Comparison of ENCODE assay signal across 8 mouse cellular contexts in genomic region chr11:84880971-84881370, GRCm38 (mm10). TPM values are rescaled to one million over a fixed set of nuclear protein-coding genes. Genes with fewer than 3 reads are reported as not detected.
A peak's percentile ranks its signal among the peaks of the same experiment; 100 is the strongest.
DNase-seq lines count a peak whose midpoint lies in the region; ATAC-seq and TF ChIP-seq lines count a peak whose summit lies in the region.

No protein-coding gene starts in this region.

- peak overlapping the region; percentile 72 for H3K9ac ChIP-seq in kidney, embryonic 15.5 days
- peak overlapping the region; percentile 92 for H3K9ac ChIP-seq in hindbrain, embryonic 12.5 days
- H3K9ac ChIP-seq in midbrain, embryonic 14.5 days (replicated peaks; ENCODE audit: low read length) = peak overlapping the region; percentile 82

- peaks cover 45% of the 10 kb centered on the region for H3K36me3 ChIP-seq in kidney, embryonic 15.5 days
- H3K36me3 ChIP-seq in hindbrain, embryonic 12.5 days = peaks cover 24% of the 10 kb centered on the region
- peaks cover 27% of the 10 kb centered on the region for H3K36me3 ChIP-seq in midbrain, embryonic 14.5 days (ENCODE audit: control insufficient read depth, insufficient read depth, low read length)

- peak overlapping the region; percentile 91 for H3K4me2 ChIP-seq in kidney, embryonic 15.5 days
- H3K4me2 ChIP-seq in hindbrain, embryonic 12.5 days (replicated peaks) = peak overlapping the region; percentile 81
- peak overlapping the region; percentile 92 for H3K4me2 ChIP-seq in midbrain, embryonic 14.5 days (ENCODE audit: low read length)

- TF ChIP-seq POLR2A in bone marrow, adult 2 months (IDR thresholded peaks at IDR 0.05; ENCODE audit: borderline replicate concordance, control insufficient read depth, low read depth, low read length) = no peak

- peak; percentile 26; the same call in 1 of the 2 replicates for ATAC-seq in kidney, embryonic 15.5 days (replicated peaks; ENCODE audit: low FRiP score)
- no peak for ATAC-seq in hindbrain, embryonic 12.5 days (ENCODE audit: low FRiP score)
- no peak for ATAC-seq in midbrain, embryonic 14.5 days (ENCODE audit: low FRiP score, low TSS enrichment)
- ATAC-seq in cerebellum, adult (ENCODE audit: insufficient number of reproducible peaks, low FRiP score, low TSS enrichment) = no peak

- 47% methylated on average over 9 of the region's 9 CpGs for WGBS in kidney, embryonic 15.5 days
- WGBS in bone marrow, adult 2 months = 64% methylated on average over 9 of the region's 9 CpGs
- 59% methylated on average over 9 of the region's 9 CpGs for WGBS in hindbrain, embryonic 12.5 days
- 59% methylated on average over 9 of the region's 9 CpGs for WGBS in midbrain, embryonic 14.5 days

- no peaks in the 10 kb centered on the region for H3K9me3 ChIP-seq in kidney, embryonic 15.5 days (replicated peaks)
- no peaks in the 10 kb centered on the region for H3K9me3 ChIP-seq in hindbrain, embryonic 12.5 days (replicated peaks)
- no peaks in the 10 kb centered on the region for H3K9me3 ChIP-seq in midbrain, embryonic 14.5 days (ENCODE audit: control insufficient read depth, low read length)

- peak overlapping the region; percentile 97 for H3K27ac ChIP-seq in kidney, embryonic 15.5 days
- H3K27ac ChIP-seq in bone marrow, adult 2 months (ENCODE audit: control insufficient read depth, insufficient read depth, low read depth, low read length, poor library complexity) = no peak overlapping the region; the same call in 1 of the 2 replicates
- H3K27ac ChIP-seq in hindbrain, embryonic 12.5 days = peak overlapping the region; percentile 89
- H3K27ac ChIP-seq in midbrain, embryonic 14.5 days (replicated peaks; ENCODE audit: low read depth, low read length) = 0 out of 2 replicates have a peak overlapping the region, but pooled peaks have one; percentile 88

- DNase-seq in kidney, adult 18-20 months = no peak
- DNase-seq in midbrain, embryonic 14.5 days = no peak
- DNase-seq in spleen, postnatal 4 days (ENCODE audit: low spot score in 2 of 2) = no peak
- DNase-seq in cerebellum, postnatal 14 days = no peak

- no peak for TF ChIP-seq CTCF in bone marrow, adult 2 months (IDR thresholded peaks at IDR 0.05; ENCODE audit: control insufficient read depth, insufficient read depth, low read length)

- peaks cover 19% of the 10 kb centered on the region for H3K4me1 ChIP-seq in kidney, embryonic 15.5 days
- no peaks in the 10 kb centered on the region for H3K4me1 ChIP-seq in bone marrow, adult 2 months (ENCODE audit: control insufficient read depth, insufficient read depth, low read length)
- H3K4me1 ChIP-seq in hindbrain, embryonic 12.5 days = peaks cover 18% of the 10 kb centered on the region
- peaks cover 9% of the 10 kb centered on the region; the same call in 1 of the 2 replicates for H3K4me1 ChIP-seq in midbrain, embryonic 14.5 days (ENCODE audit: control insufficient read depth, insufficient read depth, low read length)

- H3K4me3 ChIP-seq in kidney, embryonic 15.5 days (replicated peaks) = peak overlapping the region; percentile 84
- H3K4me3 ChIP-seq in bone marrow, adult 2 months (replicated peaks; ENCODE audit: control insufficient read depth, low read depth, low read length) = peak overlapping the region; percentile 84
- H3K4me3 ChIP-seq in hindbrain, embryonic 12.5 days = peak overlapping the region; percentile 86
- H3K4me3 ChIP-seq in midbrain, embryonic 14.5 days (replicated peaks; ENCODE audit: low read depth, low read length) = peak overlapping the region; percentile 92

- no peaks in the 10 kb centered on the region for H3K27me3 ChIP-seq in kidney, embryonic 15.5 days
- H3K27me3 ChIP-seq in hindbrain, embryonic 12.5 days = no peaks in the 10 kb centered on the region
- H3K27me3 ChIP-seq in midbrain, embryonic 14.5 days (ENCODE audit: control insufficient read depth, insufficient read depth, low read length) = no peaks in the 10 kb centered on the region

RNA-seq across cellular contexts. Expression of gene Pigw, which starts 0.9 kb away (rescaled TPM):
- 3.7 and 4.9 TPM in 2 replicates for polyA plus RNA-seq in kidney, embryonic 15.5 days (2015; fragmentation: Nextera tagmentation; extraction: Ambion mirVana)
- 2.7 and 2.9 TPM in 2 replicates for polyA plus RNA-seq in bone marrow, adult 2 months (2011; ENCODE audit: insufficient read depth, insufficient read length, low replicate concordance, missing spikeins)
- 2.6 and 2.7 TPM in 2 replicates for polyA plus RNA-seq in hindbrain, embryonic 12.5 days (2016; fragmentation: Nextera tagmentation; extraction: Ambion mirVana)
- polyA plus RNA-seq in midbrain, embryonic 14.5 days (2014; fragmentation: Nextera tagmentation; extraction: Ambion mirVana) = 3.4 and 4.1 TPM in 2 replicates

RNA-seq across cellular contexts. Expression of gene Myo19, which starts 1.0 kb away (rescaled TPM):
- 11.1 and 12.3 TPM in 2 replicates for polyA plus RNA-seq in kidney, embryonic 15.5 days (2015; fragmentation: Nextera tagmentation; extraction: Ambion mirVana)
- 4.3 and 8.1 TPM in 2 replicates for polyA plus RNA-seq in bone marrow, adult 2 months (2011; ENCODE audit: insufficient read depth, insufficient read length, low replicate concordance, missing spikeins)
- 8.8 and 9.3 TPM in 2 replicates for polyA plus RNA-seq in hindbrain, embryonic 12.5 days (2016; fragmentation: Nextera tagmentation; extraction: Ambion mirVana)
- polyA plus RNA-seq in midbrain, embryonic 14.5 days (2014; fragmentation: Nextera tagmentation; extraction: Ambion mirVana) = 5.4 and 6.2 TPM in 2 replicates

RNA-seq across cellular contexts. Expression of gene Ggnbp2, which starts 10.4 kb away (rescaled TPM):
- 66.2 and 68.1 TPM in 2 replicates for polyA plus RNA-seq in kidney, embryonic 15.5 days (2015; fragmentation: Nextera tagmentation; extraction: Ambion mirVana)
- polyA plus RNA-seq in bone marrow, adult 2 months (2011; ENCODE audit: insufficient read depth, insufficient read length, low replicate concordance, missing spikeins) = 67.9 and 113 TPM in 2 replicates
- polyA plus RNA-seq in hindbrain, embryonic 12.5 days (2016; fragmentation: Nextera tagmentation; extraction: Ambion mirVana) = 76.1 and 85.0 TPM in 2 replicates
- polyA plus RNA-seq in midbrain, embryonic 14.5 days (2014; fragmentation: Nextera tagmentation; extraction: Ambion mirVana) = 69.3 and 71.9 TPM in 2 replicates

RNA-seq across cellular contexts. Expression of gene Znhit3, which starts 35.2 kb away (rescaled TPM):
- polyA plus RNA-seq in kidney, embryonic 15.5 days (2015; fragmentation: Nextera tagmentation; extraction: Ambion mirVana) = 60.0 and 65.0 TPM in 2 replicates
- polyA plus RNA-seq in bone marrow, adult 2 months (2011; ENCODE audit: insufficient read depth, insufficient read length, low replicate concordance, missing spikeins) = 11.3 and 24.5 TPM in 2 replicates
- polyA plus RNA-seq in hindbrain, embryonic 12.5 days (2016; fragmentation: Nextera tagmentation; extraction: Ambion mirVana) = 55.4 and 56.4 TPM in 2 replicates
- 61.7 and 65.1 TPM in 2 replicates for polyA plus RNA-seq in midbrain, embryonic 14.5 days (2014; fragmentation: Nextera tagmentation; extraction: Ambion mirVana)

RNA-seq across cellular contexts. Expression of gene Dhrs11, which starts 52.2 kb away (rescaled TPM):
- polyA plus RNA-seq in kidney, embryonic 15.5 days (2015; fragmentation: Nextera tagmentation; extraction: Ambion mirVana) = 11.6 and 15.7 TPM in 2 replicates
- polyA plus RNA-seq in bone marrow, adult 2 months (2011; ENCODE audit: insufficient read depth, insufficient read length, low replicate concordance, missing spikeins) = 144 and 158 TPM in 2 replicates
- polyA plus RNA-seq in hindbrain, embryonic 12.5 days (2016; fragmentation: Nextera tagmentation; extraction: Ambion mirVana) = 9.1 and 11.4 TPM in 2 replicates
- polyA plus RNA-seq in midbrain, embryonic 14.5 days (2014; fragmentation: Nextera tagmentation; extraction: Ambion mirVana) = 5.8 and 6.7 TPM in 2 replicates
